Mouse (Mus musculus) layer of hippocampus, adult 9-10 months (tissue): ENCODE measurements around the gene Ccdc107.

ENCODE experiments used
- DNase-seq: peaks from one replicate; pipeline ENCODE4 v3.0.0; 2022; ENCODE audit warnings: low spot score

Ccdc107 gene

GRCm38 (mm10) chr4:43513300-43513699, 20.6 kb downstream of the Ccdc107 start:
- no peak for DNase-seq

DNA sequence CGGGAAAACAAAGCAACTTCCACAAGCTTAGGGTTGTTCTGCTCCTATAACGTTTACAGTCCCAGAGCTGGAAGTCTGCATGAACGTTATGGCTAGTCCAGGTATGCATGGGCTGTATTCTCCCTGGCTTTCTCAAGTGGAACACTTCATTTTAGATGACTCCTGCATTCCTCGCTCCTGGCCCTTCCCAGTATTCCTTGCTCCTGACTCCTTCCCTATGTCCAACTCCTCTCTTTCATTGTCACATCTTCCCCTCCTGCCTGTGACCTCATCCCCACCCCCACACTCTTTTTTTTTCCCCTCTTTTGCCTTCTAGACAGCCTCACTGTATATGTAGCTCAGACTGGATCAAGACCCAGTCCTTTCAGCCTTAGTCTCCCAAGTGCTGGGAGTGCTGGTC, 21.1 kb downstream of the Ccdc107 start:
- no peak for DNase-seq

- DNase-seq: no peak
These were observed 23.3 kb downstream of the Ccdc107 start for GRCm38 (mm10) chr4:43515764-43516708.

- DNase-seq: no peak
These were observed 26.9 kb downstream of the Ccdc107 start for GRCm38 (mm10) chr4:43519551-43519950.

- peak; percentile 86 for DNase-seq
These were observed 27.3 kb downstream of the Ccdc107 start for GRCm38 (mm10) chr4:43519956-43520355.

- DNase-seq: no peak
These were observed 35.2 kb downstream of the Ccdc107 start for GRCm38 (mm10) chr4:43527880-43528279.

- DNase-seq: no peak
These were observed 35.8 kb downstream of the Ccdc107 start for GRCm38 (mm10) chr4:43528487-43528886.

- no peak for DNase-seq
These were observed 37.4 kb downstream of the Ccdc107 start for GRCm38 (mm10) chr4:43530081-43530501.

- peak; percentile 64 for DNase-seq
These were observed 37.9 kb downstream of the Ccdc107 start for GRCm38 (mm10) chr4:43530581-43530980.

- DNase-seq: no peak
These were observed 40.6 kb downstream of the Ccdc107 start for GRCm38 (mm10) chr4:43533270-43533669.

DNA sequence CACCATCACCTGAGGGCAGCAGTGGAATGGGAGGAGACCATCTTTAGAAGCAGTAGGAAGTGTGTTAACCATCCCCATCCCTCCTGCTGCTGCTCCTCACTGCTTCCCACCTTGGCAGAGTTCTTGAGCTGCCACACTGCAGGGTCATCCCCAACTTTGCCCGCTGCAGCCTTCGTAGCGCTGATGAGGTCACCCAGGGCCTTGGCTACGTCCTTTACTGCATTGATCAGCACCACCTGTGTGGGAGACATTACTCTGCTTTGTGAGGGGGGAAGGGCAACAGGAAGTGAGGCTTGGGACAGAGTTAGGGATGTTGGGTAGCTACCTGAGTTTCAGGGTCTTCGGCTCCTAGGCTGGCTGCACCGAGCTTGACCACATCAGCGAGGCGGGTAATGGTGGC, 42.9 kb downstream of the Ccdc107 start:
- DNase-seq: no peak

- no peak for DNase-seq
These were observed 43.3 kb downstream of the Ccdc107 start for GRCm38 (mm10) chr4:43536031-43536430.

GRCm38 (mm10) chr4:43542044-43542443, 49.3 kb downstream of the Ccdc107 start:
- no peak for DNase-seq
